Mouse (Mus musculus) midbrain, embryonic 11.5 days (tissue): Measurements from ENCODE around the gene Nt5c1a. TPM values are rescaled to one million over a fixed set of nuclear protein-coding genes. Genes with fewer than 3 reads are reported as not detected.

Source experiments
- ATAC-seq: fragments of 200-750 bp; cut with Nextera tagmentation; 2 replicates; pipeline ENCODE4 v1.8.0; 2017; ENCODE audit warnings: moderate TSS enrichment, moderate library complexity; ENCODE audit not compliant: low FRiP score
- DNase-seq: peaks from one replicate; pipeline ENCODE4 v3.0.0; 2015; ENCODE audit warnings: low spot score; ENCODE audit errors: missing footprints
- H3K27ac ChIP-seq: fragments of 300-500 bp; sonication (generic); 2 replicates; pipeline ENCODE4 v1.5.1; 2014; ENCODE audit warnings: low read depth, low read length
- H3K27me3 ChIP-seq: fragments of 300-500 bp; sonication (generic); 2 replicates; pipeline ENCODE4 v1.6.1; 2014; ENCODE audit warnings: mild to moderate bottlenecking, low read length, moderate library complexity, mixed read lengths; ENCODE audit not compliant: control insufficient read depth, insufficient read depth
- H3K36me3 ChIP-seq: fragments of 300-500 bp; sonication (generic); 2 replicates; pipeline ENCODE4 v1.6.1; 2014; ENCODE audit warnings: mild to moderate bottlenecking, low read length, moderate library complexity, mixed read lengths; ENCODE audit not compliant: control insufficient read depth, insufficient read depth
- H3K4me1 ChIP-seq: fragments of 300-500 bp; sonication (generic); 2 replicates; pipeline ENCODE4 v1.6.1; 2014; ENCODE audit warnings: low read length; ENCODE audit not compliant: control insufficient read depth, insufficient read depth
- H3K4me2 ChIP-seq: fragments of 300-500 bp; sonication (generic); 2 replicates; pipeline ENCODE4 v1.6.1; 2014; ENCODE audit warnings: mild to moderate bottlenecking, moderate library complexity
- H3K4me3 ChIP-seq: fragments of 300-500 bp; sonication (generic); 2 replicates; pipeline ENCODE4 v1.5.1; 2014; ENCODE audit warnings: low read depth, low read length
- H3K9ac ChIP-seq: fragments of 300-500 bp; sonication (generic); 2 replicates; pipeline ENCODE4 v1.6.1; 2014; ENCODE audit warnings: low read length
- H3K9me3 ChIP-seq: fragments of 300-500 bp; sonication (generic); 2 replicates; pipeline ENCODE4 v1.6.1; 2016; ENCODE audit warnings: low read length; ENCODE audit not compliant: control insufficient read depth
- WGBS: fragments of 180-500 bp; shearing (Covaris S2); extraction: QIAGEN DNeasy Blood & Tissue Kit; methylation state at CpG from one replicate; pipeline ENCODE4 v1.1.7; 2014; 5-methylcytosine and 5-hydroxymethylcytosine counted together
- polyA plus RNA-seq: library from polyadenylated mRNA; unstranded; fragments of >200 nt; fragmentation: Nextera tagmentation; extraction: Ambion mirVana; gene quantifications from 2 replicates; pipeline ENCODE4 v1.2.1, GENCODE M21; 2014

Gene Nt5c1a
- polyA plus RNA-seq, 1 experiment from 2014 or later, result not detected

- ATAC-seq, result no peak
- no peak for DNase-seq
- Histone ChIP-seq H3K36me3 (no peaks in the 10 kb centered on the region), H3K9me3 (no peaks in the 10 kb centered on the region), H3K27ac (no peak overlapping the region), H3K4me3 (no peak overlapping the region), H3K9ac (no peak overlapping the region), H3K27me3 (no peaks in the 10 kb centered on the region), H3K4me1 (no peaks in the 10 kb centered on the region), H3K4me2 (no peak overlapping the region)
- WGBS, result 81% methylated on average over 4 of the region's 4 CpGs
These were observed 19.3 kb downstream of the Nt5c1a start for GRCm38 (mm10) chr4:123220637-123221036.

DNA sequence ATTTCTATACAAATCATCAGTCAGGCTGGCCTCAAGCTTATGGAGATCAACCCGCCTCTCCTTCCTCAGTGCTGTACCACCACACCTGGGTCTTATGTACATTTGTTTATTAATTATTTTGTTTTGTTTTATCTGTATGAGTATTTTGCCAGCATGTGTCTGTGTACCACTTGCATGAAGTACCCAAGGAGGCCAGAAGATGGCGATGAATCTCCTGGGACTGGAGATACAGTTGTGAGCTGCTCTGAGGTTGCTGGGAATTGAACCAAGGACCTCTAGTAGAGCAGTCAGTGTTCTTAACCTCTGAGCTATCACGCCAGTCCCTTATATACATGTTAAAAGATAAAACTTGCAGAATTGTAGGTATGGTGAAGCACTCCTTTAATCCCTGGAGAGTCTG is 22.0 kb downstream of the Nt5c1a start:
- H3K36me3 ChIP-seq, result no peaks in the 10 kb centered on the region
- no peak overlapping the region for H3K4me2 ChIP-seq
- DNase-seq, result no peak
- ATAC-seq, result no peak
- WGBS, result 45% methylated on average over 3 of the region's 3 CpGs
- H3K9ac ChIP-seq, result no peak overlapping the region
- no peaks in the 10 kb centered on the region for H3K27me3 ChIP-seq
- no peaks in the 10 kb centered on the region for H3K4me1 ChIP-seq
- H3K9me3 ChIP-seq, result no peaks in the 10 kb centered on the region
- no peak overlapping the region for H3K27ac ChIP-seq
- H3K4me3 ChIP-seq, result no peak overlapping the region

DNA sequence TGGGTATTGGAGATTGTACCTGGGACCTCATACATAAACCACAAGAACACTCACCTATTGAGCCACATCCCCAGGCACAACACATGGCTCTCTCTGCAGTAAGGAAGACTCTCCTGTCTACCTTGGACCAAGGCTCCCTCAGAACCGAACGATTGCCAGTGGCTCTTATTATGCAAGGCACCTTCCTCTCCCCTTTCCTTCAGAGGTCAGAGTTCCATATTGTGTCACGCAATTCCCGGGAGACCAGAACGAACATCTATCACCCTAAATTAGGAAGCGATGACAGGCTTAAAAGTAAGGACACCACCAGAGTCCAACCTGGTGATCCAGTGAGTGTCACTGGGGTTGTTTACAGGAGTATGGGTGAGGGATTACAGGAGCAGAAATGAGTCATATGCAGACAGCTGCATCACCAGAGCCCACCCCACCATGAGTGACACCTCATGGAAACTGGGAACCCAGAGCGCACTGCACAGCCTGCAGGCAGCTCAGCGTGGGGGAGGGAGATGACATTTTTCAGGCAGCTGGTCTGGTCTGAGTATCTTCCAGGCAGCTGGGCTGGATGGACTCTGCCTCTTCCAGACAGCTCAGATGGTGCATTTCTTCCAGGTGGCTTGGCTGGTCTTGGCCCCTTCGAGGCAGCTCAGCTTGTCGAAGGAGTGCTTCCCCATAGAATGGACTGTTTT is 24.6 kb downstream of the Nt5c1a start:
- H3K9ac ChIP-seq, result no peak overlapping the region
- H3K36me3 ChIP-seq, result no peaks in the 10 kb centered on the region
- H3K9me3 ChIP-seq, result no peaks in the 10 kb centered on the region
- no peak for DNase-seq
- H3K4me3 ChIP-seq, result no peak overlapping the region
- no peak overlapping the region for H3K27ac ChIP-seq
- no peak for ATAC-seq
- H3K4me2 ChIP-seq, result no peak overlapping the region
- 84% methylated on average over 10 of the region's 10 CpGs for WGBS
- no peaks in the 10 kb centered on the region for H3K4me1 ChIP-seq
- no peaks in the 10 kb centered on the region for H3K27me3 ChIP-seq

GRCm38 (mm10) chr4:123227707-123228106 is 26.4 kb downstream of the Nt5c1a start:
- Histone ChIP-seq H3K36me3 (no peaks in the 10 kb centered on the region), H3K9ac (no peak overlapping the region), H3K27ac (no peak overlapping the region), H3K9me3 (no peaks in the 10 kb centered on the region), H3K4me1 (no peaks in the 10 kb centered on the region), H3K4me2 (no peak overlapping the region), H3K27me3 (peaks cover 8% of the 10 kb centered on the region), H3K4me3 (no peak overlapping the region)
- DNase-seq (no peak), ATAC-seq (no peak)
- WGBS, result 57% methylated on average over 4 of the region's 4 CpGs

GRCm38 (mm10) chr4:123228270-123228669 is 27.0 kb downstream of the Nt5c1a start:
- H3K27ac ChIP-seq, result no peak overlapping the region
- H3K9me3 ChIP-seq, result no peaks in the 10 kb centered on the region
- WGBS, result 55% methylated on average over 2 of the region's 2 CpGs
- peaks cover 13% of the 10 kb centered on the region for H3K27me3 ChIP-seq
- no peak overlapping the region for H3K4me3 ChIP-seq
- ATAC-seq, result no peak
- no peak overlapping the region for H3K4me2 ChIP-seq
- DNase-seq, result no peak
- no peaks in the 10 kb centered on the region for H3K36me3 ChIP-seq
- H3K9ac ChIP-seq, result no peak overlapping the region
- peaks cover 2% of the 10 kb centered on the region; the same call in 1 of the 2 replicates for H3K4me1 ChIP-seq

DNA sequence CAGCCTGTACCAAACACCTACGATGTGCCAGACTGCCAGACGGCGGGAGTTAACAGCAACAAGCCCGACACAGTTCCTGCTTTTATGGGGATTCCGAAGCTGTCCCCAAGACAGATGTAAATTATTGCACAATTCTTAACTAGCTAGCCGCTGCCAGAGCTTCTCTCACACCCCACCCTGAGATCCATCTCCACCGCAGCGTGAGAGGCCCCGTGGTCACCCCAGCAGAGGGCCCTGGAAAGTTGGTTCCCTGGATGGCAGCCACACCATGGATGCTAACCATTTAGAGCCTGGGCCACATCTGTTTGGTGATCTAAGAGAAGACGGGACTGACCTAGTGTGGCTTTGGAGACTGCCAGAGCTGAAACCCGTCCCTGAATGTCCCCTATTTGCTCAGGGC is 27.9 kb downstream of the Nt5c1a start:
- H3K4me3 ChIP-seq, result no peak overlapping the region
- H3K4me2 ChIP-seq, result no peak overlapping the region
- peaks cover 4% of the 10 kb centered on the region; the same call in 1 of the 2 replicates for H3K4me1 ChIP-seq
- WGBS, result 85% methylated on average over 11 of the region's 11 CpGs
- H3K27ac ChIP-seq, result no peak overlapping the region
- H3K9me3 ChIP-seq, result no peaks in the 10 kb centered on the region
- H3K36me3 ChIP-seq, result no peaks in the 10 kb centered on the region
- DNase-seq (no peak), ATAC-seq (no peak)
- peaks cover 19% of the 10 kb centered on the region for H3K27me3 ChIP-seq
- no peak overlapping the region for H3K9ac ChIP-seq

DNA sequence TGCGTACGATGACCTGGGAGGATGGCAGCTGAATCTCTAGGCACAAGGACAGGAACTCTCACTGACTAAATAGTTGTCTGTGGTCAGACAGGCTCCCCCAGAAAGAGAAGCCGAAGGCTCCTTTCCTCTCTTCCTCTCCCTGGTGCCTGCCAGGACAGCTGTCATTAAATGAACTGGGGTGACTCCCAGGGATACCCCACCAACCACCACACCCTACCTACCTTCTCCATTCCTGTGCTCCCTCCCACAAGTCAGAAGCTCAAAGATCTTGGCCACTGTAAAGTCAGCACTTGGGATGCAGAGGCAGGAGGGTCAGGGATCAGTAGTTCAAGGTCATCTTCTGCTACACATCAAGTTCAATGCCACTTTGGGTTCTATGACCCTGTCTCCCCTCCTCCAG is 31.5 kb downstream of the Nt5c1a start:
- H3K9me3 ChIP-seq, result no peaks in the 10 kb centered on the region
- no peak for DNase-seq
- no peak overlapping the region for H3K9ac ChIP-seq
- no peak overlapping the region for H3K4me3 ChIP-seq
- peaks cover 25% of the 10 kb centered on the region for H3K27me3 ChIP-seq
- H3K36me3 ChIP-seq, result no peaks in the 10 kb centered on the region
- H3K27ac ChIP-seq, result no peak overlapping the region
- peaks cover 4% of the 10 kb centered on the region; the same call in 1 of the 2 replicates for H3K4me1 ChIP-seq
- 66% methylated on average over 3 of the region's 3 CpGs for WGBS
- no peak overlapping the region for H3K4me2 ChIP-seq
- no peak for ATAC-seq

DNA sequence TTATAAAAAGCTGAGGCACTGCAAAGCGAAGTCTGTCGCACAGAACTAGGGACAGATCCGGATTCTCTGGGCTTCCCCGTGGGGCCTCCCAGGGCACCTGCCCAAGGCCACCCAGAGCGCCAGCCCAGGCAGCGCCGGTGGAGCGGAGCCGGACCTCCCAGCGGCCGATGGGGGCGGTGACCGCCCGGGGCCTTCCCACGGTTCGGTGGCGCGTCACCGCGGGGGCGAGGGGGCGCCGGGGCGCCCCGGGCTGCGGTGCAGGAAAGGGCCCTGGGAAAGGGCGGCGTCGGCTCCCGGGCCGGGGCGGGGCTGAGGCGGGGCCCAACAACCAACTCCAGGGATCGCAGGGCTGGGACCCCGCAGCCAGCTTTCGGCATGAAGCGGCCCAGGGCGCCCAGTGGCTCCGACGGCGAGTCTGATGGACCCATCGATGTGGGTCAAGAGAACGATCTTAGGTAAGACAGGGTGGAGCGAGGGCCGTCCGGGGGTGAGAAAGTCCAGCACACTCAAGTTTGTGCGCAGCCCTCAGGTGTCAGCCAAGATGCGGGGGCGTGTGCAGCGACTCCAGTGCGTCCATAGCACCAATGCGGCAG is 32.3 kb downstream of the Nt5c1a start, which contains the start of gene Heyl:
Gene Heyl, plus strand, starts transcription at position 65 of the 593 bp plus-strand sequence.
- Histone ChIP-seq H3K27ac (no peak within 1 kb of the TSS), H3K4me2 (peak within 1 kb of the TSS; percentile 61), H3K4me1 (peaks cover 4% of the 10 kb centered on the region; the same call in 1 of the 2 replicates), H3K36me3 (no peaks in the 10 kb centered on the region), H3K4me3 (peak within 1 kb of the TSS; percentile 32), H3K9ac (peak within 1 kb of the TSS; percentile 59), H3K9me3 (no peaks in the 10 kb centered on the region), H3K27me3 (peaks cover 26% of the 10 kb centered on the region)
- DNase-seq, result peak; percentile 92
- ATAC-seq, result peak; percentile 84
- WGBS, result 3% methylated on average over 52 of the region's 52 CpGs

- Histone ChIP-seq H3K4me3 (no peak overlapping the region), H3K4me2 (no peak overlapping the region), H3K27me3 (peaks cover 42% of the 10 kb centered on the region), H3K27ac (no peak overlapping the region), H3K9ac (no peak overlapping the region), H3K4me1 (peaks cover 11% of the 10 kb centered on the region), H3K36me3 (no peaks in the 10 kb centered on the region), H3K9me3 (no peaks in the 10 kb centered on the region)
- 74% methylated on average over 9 of the region's 9 CpGs for WGBS
- DNase-seq, result no peak
- no peak for ATAC-seq
These were observed 34.6 kb downstream of the Nt5c1a start for GRCm38 (mm10) chr4:123235835-123236430.
